In the genomic region with DNA sequence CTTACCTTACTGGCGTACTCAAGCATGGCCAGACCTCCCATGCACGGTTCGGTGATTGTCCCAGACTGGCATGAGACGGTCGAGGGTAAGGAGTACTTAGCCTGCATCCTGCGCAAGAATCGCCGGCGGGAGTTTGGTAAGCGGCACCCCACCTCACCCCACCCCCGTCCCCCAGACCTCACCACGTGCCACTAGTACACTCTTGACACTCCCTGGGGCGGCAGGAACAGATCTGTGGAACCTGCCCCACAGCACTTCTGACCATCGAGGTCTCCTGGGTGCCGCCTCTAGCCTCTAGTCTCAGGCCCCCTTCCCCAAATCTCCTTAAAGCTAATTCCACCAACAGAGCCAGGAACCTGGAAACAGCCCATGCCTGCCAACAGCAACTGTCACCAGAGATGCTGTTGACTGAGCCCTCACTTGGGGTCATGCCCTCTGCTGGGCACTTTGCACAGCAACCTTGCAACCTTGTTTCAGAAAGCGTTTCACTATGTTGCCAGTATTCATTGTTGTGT, we compare ENCODE assay signal across 8 mouse cellular contexts. TPM values are rescaled to one million over a fixed set of nuclear protein-coding genes. Genes with fewer than 3 reads are reported as not detected.
A peak's percentile ranks its signal among the peaks of the same experiment; 100 is the strongest.
DNase-seq lines count a peak whose midpoint lies in the region; ATAC-seq and TF ChIP-seq lines count a peak whose summit lies in the region.

No protein-coding gene starts in this region.

- ATAC-seq in monocyte, adult 5-6 weeks (replicated peaks; ENCODE audit: insufficient number of reproducible peaks, low FRiP score, low TSS enrichment, poor library complexity, severe bottlenecking): peak; percentile 57; the same call in 1 of the 2 replicates

- TF ChIP-seq POLR2A in MEL (IDR thresholded peaks at IDR 0.05; ENCODE audit: control insufficient read depth in 1 of 2, insufficient read depth in 1 of 2, low read depth in 1 of 2, low read length in 2 of 2, poor library complexity in 1 of 2): no peak
- no peak for TF ChIP-seq POLR2A in liver, adult 2 months (IDR thresholded peaks at IDR 0.05; ENCODE audit: extremely low read depth, insufficient read depth, low read length)

- peak overlapping the region; percentile 69 for H3K9ac ChIP-seq in MEL (ENCODE audit: control insufficient read depth, low read depth, low read length, poor library complexity, severe bottlenecking)
- peak overlapping the region; percentile 10; the same call in 1 of the 2 replicates for H3K9ac ChIP-seq in liver, adult 2 months (ENCODE audit: low read depth, low read length)

- intact Hi-C loops in heart, postnatal 10 days (cut with DNase I): no loop called here

- TF ChIP-seq CTCF in MEL (IDR thresholded peaks at IDR 0.05 in 2 of 3, conservative IDR thresholded peaks at IDR 0.05 in 1 of 3; ENCODE audit: control insufficient read depth in 1 of 3, insufficient read depth in 1 of 3, low read depth in 2 of 3, low read length in 3 of 3, poor library complexity in 1 of 3, severe bottlenecking in 1 of 3): peak; percentile 53 to 74 (median 72)
- TF ChIP-seq CTCF in liver, adult 2 months (IDR thresholded peaks at IDR 0.05; ENCODE audit: low read depth, low read length): peak; percentile 70

- no peak for TF ChIP-seq EP300 in MEL (IDR thresholded peaks at IDR 0.05; ENCODE audit: low read depth in 1 of 2, low read length in 2 of 2)

- DNase-seq in 3134 (ENCODE audit: extremely low read depth, insufficient read length, low spot score) (peak; percentile 46), MEL (ENCODE audit: low read depth, low spot score) (peak; percentile 79)
- DNase-seq in cerebellum, postnatal 25 days: peak; percentile 43 to 61
- peak; percentile 39 to 41 for DNase-seq in heart, postnatal 10 days
- DNase-seq in liver, adult 2 months (ENCODE audit: extremely low read depth, low read depth, low spot score): peak; percentile 84
- peak; percentile 53 to 69 for DNase-seq in thymus, postnatal 10 days (ENCODE audit: low spot score in 2 of 2)
- DNase-seq in left cerebral cortex, adult 9 months (ENCODE audit: low spot score in 2 of 2): no peak

- peak overlapping the region; percentile 75 to 89 for H3K4me3 ChIP-seq in MEL (ENCODE audit: control insufficient read depth in 1 of 2, insufficient read depth in 1 of 2, low read depth in 2 of 2, low read length in 2 of 2)
- H3K4me3 ChIP-seq in liver, adult 2 months (ENCODE audit: insufficient read depth, low read depth, low read length): peak overlapping the region; percentile 49

- 3% methylated on average over 16 of the region's 16 CpGs for WGBS in liver, adult 2 months

- peak; percentile 24 for TF ChIP-seq RAD21 in MEL (IDR thresholded peaks at IDR 0.05; ENCODE audit: low read depth, low read length)

- peaks cover 0 to 2% of the 10 kb centered on the region in 2 experiments; a peak in 1 of 4 replicates for H3K36me3 ChIP-seq in MEL (ENCODE audit: control insufficient read depth in 1 of 2, insufficient read depth in 2 of 2, low read length in 2 of 2)
- H3K36me3 ChIP-seq in liver, adult 2 months (ENCODE audit: control insufficient read depth, insufficient read depth, low read length): no peaks in the 10 kb centered on the region

- peak overlapping the region; percentile 20; the same call in 1 of the 2 replicates for H3K27ac ChIP-seq in MEL (ENCODE audit: control insufficient read depth, low read depth, low read length)
- H3K27ac ChIP-seq in liver, adult 2 months (replicated peaks; ENCODE audit: insufficient read depth, low read depth, low read length): no peak overlapping the region

- no peaks in the 10 kb centered on the region for H3K9me3 ChIP-seq in MEL (replicated peaks; ENCODE audit: insufficient read depth, low read length)

- H3K4me1 ChIP-seq in MEL (ENCODE audit: control insufficient read depth in 1 of 2, insufficient read depth in 2 of 2, low read length in 2 of 2): peaks cover 0 to 8% of the 10 kb centered on the region in 2 experiments; a peak in 1 of 4 replicates
- H3K4me1 ChIP-seq in liver, adult 2 months (ENCODE audit: control insufficient read depth, insufficient read depth, low read length): peaks cover 5% of the 10 kb centered on the region; the same call in 1 of the 2 replicates

- no peaks in the 10 kb centered on the region for H3K27me3 ChIP-seq in MEL (ENCODE audit: control insufficient read depth in 1 of 2, insufficient read depth in 2 of 2, low read length in 2 of 2)
- H3K27me3 ChIP-seq in liver, adult 2 months (ENCODE audit: control insufficient read depth, insufficient read depth, low read length): no peaks in the 10 kb centered on the region

- no peaks in the 10 kb centered on the region; the same call in 1 of the 2 replicates for H3K79me2 ChIP-seq in MEL (ENCODE audit: control insufficient read depth, insufficient read depth, low read length, poor library complexity)
- no peaks in the 10 kb centered on the region for H3K79me2 ChIP-seq in liver, adult 2 months (ENCODE audit: control insufficient read depth, insufficient read depth, low read length)

TF ChIP-seq in MEL, 35 proteins besides CTCF, POLR2A, EP300 and RAD21:
- peak; percentile 62 for TF ChIP-seq SMC3 (IDR thresholded peaks at IDR 0.05; ENCODE audit: low read depth, low read length)
- TF ChIP-seq MXI1 (IDR thresholded peaks at IDR 0.05; ENCODE audit: low read depth, low read length): peak; percentile 82
- no peak for TF ChIP-seq GABPA (IDR thresholded peaks at IDR 0.05; ENCODE audit: low read depth, low read length)
- no peak for TF ChIP-seq GATA1 (IDR thresholded peaks at IDR 0.05; ENCODE audit: low read depth, low read length)
- TF ChIP-seq NELFE (IDR thresholded peaks at IDR 0.05; ENCODE audit: low read depth, low read length): no peak
- TF ChIP-seq MAZ (IDR thresholded peaks at IDR 0.05; ENCODE audit: low read depth, low read length): 0 out of 2 replicates have a peak, but pooled peaks have one; percentile 38
- no peak for TF ChIP-seq ZNF384 (IDR thresholded peaks at IDR 0.05; ENCODE audit: low read depth, low read length)
- TF ChIP-seq KAT2A (conservative IDR thresholded peaks at IDR 0.05; ENCODE audit: low read depth, low read length): no peak
- TF ChIP-seq TCF12 (IDR thresholded peaks at IDR 0.05; ENCODE audit: low read depth, low read length): no peak
- no peak for TF ChIP-seq USF2 (IDR thresholded peaks at IDR 0.05; ENCODE audit: borderline replicate concordance in 1 of 2, insufficient read depth in 1 of 2, low read depth in 1 of 2, low read length in 2 of 2)
- TF ChIP-seq MAFK (IDR thresholded peaks at IDR 0.05; ENCODE audit: borderline replicate concordance, low read depth, low read length): no peak
- TF ChIP-seq SIN3A (IDR thresholded peaks at IDR 0.05; ENCODE audit: low read length): peak; percentile 67
- no peak for TF ChIP-seq POLR2AphosphoS5 (IDR thresholded peaks at IDR 0.05; ENCODE audit: borderline replicate concordance, low read depth, low read length)
- TF ChIP-seq NRF1 (IDR thresholded peaks at IDR 0.05; ENCODE audit: insufficient read depth, low read depth, low read length, poor library complexity, severe bottlenecking): no peak
- TF ChIP-seq MEF2A (IDR thresholded peaks at IDR 0.05; ENCODE audit: extremely low read depth, insufficient replicate concordance, low read depth, low read length, poor library complexity, severe bottlenecking): no peak
- peak; percentile 77 for TF ChIP-seq MAX (IDR thresholded peaks at IDR 0.05; ENCODE audit: low read length)
- TF ChIP-seq MYB (IDR thresholded peaks at IDR 0.05; ENCODE audit: low read depth, low read length): no peak
- TF ChIP-seq USF1 (IDR thresholded peaks at IDR 0.05; ENCODE audit: low read depth, low read length): peak; percentile 41; the same call in 1 of the 2 replicates
- no peak for TF ChIP-seq CHD1 (IDR thresholded peaks at IDR 0.05; ENCODE audit: low read depth, low read length)
- TF ChIP-seq MYC (IDR thresholded peaks at IDR 0.05; ENCODE audit: low read depth, low read length): peak; percentile 48; the same call in 1 of the 2 replicates

RNA-seq across cellular contexts. Expression of a gene that starts 0.6 kb away (rescaled TPM):
- total RNA-seq in MEL (2012; rRNA removed): 3.7 and 5.8 TPM in 2 replicates
- polyA plus RNA-seq in MEL (2012; ENCODE audit: insufficient read depth in 1 of 2, insufficient read length in 2 of 2, low read depth in 1 of 2, low replicate concordance in 2 of 2, missing spikeins in 1 of 2): 1 to 10 TPM in 1 of 2 experiments, not detected in 1; 4.8 TPM
- total RNA-seq in heart, postnatal 10 days (2021): 1 to 10 TPM; 1.0 to 1.2 TPM
- total RNA-seq in liver, adult 2 months (2014; rRNA removed): 0.40 and 0.55 TPM in 2 replicates
- 0.40 and 0.50 TPM in 2 replicates for polyA plus RNA-seq in liver, adult 2 months (2012; rRNA removed)
- 0.38 to 2.7 TPM in 2 of 3 replicates, not detected in the other for total RNA-seq in monocyte, adult 5-6 weeks (2017)

RNA-seq across cellular contexts. Expression of a gene that starts 24.9 kb away (rescaled TPM):
- total RNA-seq in MEL (2012; rRNA removed): 0.03 TPM in 1 of 2 replicates, not detected in the other
- polyA plus RNA-seq in MEL (2012; ENCODE audit: insufficient read depth in 1 of 2, insufficient read length in 2 of 2, low read depth in 1 of 2, low replicate concordance in 2 of 2, missing spikeins in 1 of 2): under 1 TPM in 1 of 2 experiments, not detected in 1; 0.78 TPM
- 10 to 100 TPM; 11.6 to 14.7 TPM for total RNA-seq in heart, postnatal 10 days (2021)
- total RNA-seq in liver, adult 2 months (2014; rRNA removed): 14.4 and 25.8 TPM in 2 replicates
- polyA plus RNA-seq in liver, adult 2 months (2012; rRNA removed): 34.3 and 64.4 TPM in 2 replicates
- total RNA-seq in monocyte, adult 5-6 weeks (2017): not detected in 3 replicates

Comparison
In these comparisons a context has a peak if more than half of its experiments do, and no peak if none do; other contexts are left out.
1. DNase-seq: peak in 3134 (single experiment), MEL (single experiment), cerebellum, postnatal 25 days (2 of 2), heart, postnatal 10 days (2 of 2), liver, adult 2 months (single experiment) and thymus, postnatal 10 days (2 of 2); none in left cerebral cortex, adult 9 months (0 of 2).
2. RNA of a gene that starts 24.9 kb away (total RNA-seq): 11.6 to 14.7 TPM in heart, postnatal 10 days and 14.4 to 25.8 TPM in liver, adult 2 months; 0.03 TPM in MEL and not detected in monocyte, adult 5-6 weeks; every median in the first group is over 10 times any median in the second.